Mouse (Mus musculus) adrenal gland, postnatal 36 days (tissue): ENCODE measurements around the gene Iqcf6. TPM values are rescaled to one million over a fixed set of nuclear protein-coding genes. Genes with fewer than 3 reads are reported as not detected.
A peak's percentile ranks its signal among the peaks of the same experiment; 100 is the strongest.
"Not testable (repeated sequence)": the region's sequence is repeated elsewhere in the genome, so short reads cannot be mapped to it uniquely, and the experiment has no call there.

Experiments used
- DNase-seq, 2 experiments: peaks; one replicate each; pipeline ENCODE4 v3.0.0; 2021; ENCODE audit warnings: mixed read lengths in 1 of 2
- long read RNA-seq, 2 experiments: library from polyadenylated mRNA; stranded (forward); transcript quantifications; one replicate each; pipeline ENCODE4 v2.0.0; 2021; ENCODE audit warnings: borderline sequencing depth in 2 of 2
- total RNA-seq, 2 experiments: library from RNA; stranded (reverse); gene quantifications; 2 replicates each; pipeline ENCODE4 v1.2.3; 2021

Gene Iqcf6
- total RNA-seq: not detected
- long read RNA-seq, experiment 1: 0 reads
- long read RNA-seq, experiment 2: 0 reads

DNA sequence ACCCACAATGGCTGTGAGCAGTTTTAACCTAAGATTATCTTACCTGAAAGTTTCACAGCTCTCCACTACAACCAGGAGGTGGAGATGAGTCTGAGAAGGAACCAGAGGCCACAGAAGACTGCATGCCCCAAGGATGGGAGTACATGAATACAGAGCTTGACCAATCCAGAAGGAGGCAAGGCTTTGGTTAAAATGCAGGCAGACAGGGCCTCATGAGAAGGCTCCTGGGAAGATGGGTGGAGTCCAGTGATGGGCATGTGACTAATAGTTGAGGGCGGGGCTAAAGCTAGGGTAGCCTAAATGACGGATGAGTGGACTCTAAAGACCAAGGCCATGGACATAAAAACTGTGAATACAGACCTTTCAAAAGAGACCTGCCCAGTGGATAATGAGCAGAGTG lies at the start of gene Iqcf6:
TSS of gene Iqcf6 (plus strand) at position 301 of the 400 bp plus-strand sequence.
- no peak for DNase-seq

DNA sequence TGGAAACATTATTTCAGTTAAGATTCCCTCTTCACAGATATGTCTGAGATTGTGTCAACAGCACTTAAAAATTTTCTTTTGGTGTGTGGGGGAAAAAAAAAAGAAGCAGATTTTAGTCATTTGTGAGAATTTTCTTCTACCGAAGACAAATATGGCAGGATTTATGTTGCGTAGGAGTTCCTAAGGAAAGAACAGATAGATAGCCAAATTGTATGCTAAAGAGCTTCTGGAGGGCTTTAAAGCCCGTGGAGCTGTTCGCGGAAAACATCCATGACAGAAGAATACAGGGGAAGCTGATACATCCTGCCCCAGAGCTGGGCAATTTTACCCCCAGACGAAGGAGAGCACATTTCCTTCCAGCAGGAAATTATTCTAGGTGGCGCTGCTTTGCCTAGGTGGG lies 46.4 kb upstream of the Iqcf6 start:
- no peak for DNase-seq

DNA sequence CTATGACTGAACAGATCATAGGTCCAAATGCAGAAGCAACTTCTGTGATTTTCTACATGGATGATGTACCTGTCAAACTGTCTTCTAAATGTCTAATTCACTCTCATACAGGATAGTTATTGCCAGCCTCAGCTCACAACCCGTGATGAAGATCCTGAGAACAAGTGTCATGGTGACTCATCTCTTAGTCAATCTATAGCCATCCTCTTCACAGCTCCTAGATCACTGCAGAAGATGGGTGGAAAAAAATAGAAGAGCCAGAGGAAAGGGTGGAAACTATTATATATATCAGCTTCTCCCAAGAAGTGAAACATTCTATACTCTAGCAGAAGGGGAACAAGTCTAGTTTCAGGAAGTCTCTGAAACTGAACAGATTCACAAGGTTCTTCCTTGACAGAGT lies 43.8 kb upstream of the Iqcf6 start:
- no peak for DNase-seq

DNA sequence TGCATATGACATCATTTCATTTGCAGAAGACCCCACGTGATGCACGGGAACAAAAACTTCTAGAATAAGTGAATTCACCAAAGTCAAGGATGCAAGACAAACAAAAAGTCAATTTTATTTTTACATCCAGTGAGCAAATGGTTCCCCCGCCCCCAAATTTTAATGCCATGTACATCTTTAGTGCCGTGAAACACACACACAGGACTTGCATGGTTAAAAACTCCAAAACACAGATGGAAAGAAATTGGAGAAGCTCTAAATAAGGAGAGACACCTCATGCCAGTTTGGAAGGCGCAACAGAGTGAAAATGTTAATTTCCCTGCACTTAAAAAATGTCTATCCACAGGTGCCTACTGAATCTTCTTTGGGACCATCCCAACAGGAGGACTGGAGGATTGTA lies 34.2 kb upstream of the Iqcf6 start:
- no peak for DNase-seq

DNA sequence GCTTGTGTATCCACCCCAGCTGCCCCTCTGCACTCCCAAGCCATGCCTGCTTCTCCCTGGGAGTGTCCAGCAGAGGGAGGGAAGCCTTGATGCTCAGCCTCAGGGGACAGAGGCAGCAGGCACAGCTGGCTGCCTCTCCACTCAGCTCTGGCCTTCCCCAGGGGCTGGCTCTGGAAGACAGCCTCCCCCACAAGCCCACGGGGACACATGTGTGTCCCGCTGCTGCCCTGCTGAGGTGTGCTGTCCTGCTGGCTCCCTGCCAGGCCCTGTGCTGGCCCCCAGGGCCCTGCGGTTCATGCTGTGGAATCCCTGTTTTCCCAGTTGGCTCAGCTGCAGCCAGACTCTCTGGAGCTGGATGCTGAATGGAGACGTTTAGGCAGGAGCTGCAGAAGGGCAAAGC lies 31.0 kb upstream of the Iqcf6 start:
- DNase-seq: not testable (repeated sequence)

DNA sequence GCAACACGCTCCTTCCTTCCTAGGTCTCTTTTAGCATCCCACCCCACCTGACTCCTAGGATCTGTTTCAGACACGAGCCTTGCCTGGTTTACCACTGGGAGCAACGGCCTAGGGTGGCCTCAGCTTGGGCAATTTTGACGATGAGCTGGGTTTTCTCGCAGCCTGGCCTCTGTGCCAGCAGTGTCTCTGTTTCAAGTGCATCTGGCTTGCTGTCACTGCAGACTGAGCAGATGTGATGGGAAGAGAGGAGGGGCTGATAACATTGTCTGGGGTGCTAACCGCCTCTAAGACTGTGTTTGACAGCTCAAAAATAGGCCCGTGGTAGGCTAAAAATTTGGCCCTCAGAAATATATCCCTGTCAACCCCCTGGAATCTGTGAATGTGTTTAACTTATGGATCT lies 30.5 kb upstream of the Iqcf6 start:
- no peak for DNase-seq

DNA sequence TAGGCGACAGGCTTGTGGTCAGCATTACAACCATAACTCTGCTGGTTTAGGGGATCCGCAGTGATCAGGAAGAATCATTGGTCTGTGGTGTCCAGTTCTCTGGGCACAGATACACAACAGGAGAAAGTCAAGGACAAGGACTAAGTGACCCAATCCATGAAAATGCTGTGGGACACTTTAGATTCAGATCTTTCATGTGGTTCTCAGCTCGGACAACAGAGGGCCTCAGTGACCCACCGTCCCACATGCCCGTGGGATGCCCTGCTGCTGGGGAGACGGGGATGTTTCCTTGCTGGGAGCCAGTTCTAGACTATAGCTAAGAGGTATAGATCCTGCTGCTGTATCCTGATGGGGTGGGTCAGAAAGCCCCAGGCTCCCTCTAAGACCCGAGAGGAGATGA lies 27.9 kb upstream of the Iqcf6 start:
- peak; percentile 20 to 39 for DNase-seq

DNA sequence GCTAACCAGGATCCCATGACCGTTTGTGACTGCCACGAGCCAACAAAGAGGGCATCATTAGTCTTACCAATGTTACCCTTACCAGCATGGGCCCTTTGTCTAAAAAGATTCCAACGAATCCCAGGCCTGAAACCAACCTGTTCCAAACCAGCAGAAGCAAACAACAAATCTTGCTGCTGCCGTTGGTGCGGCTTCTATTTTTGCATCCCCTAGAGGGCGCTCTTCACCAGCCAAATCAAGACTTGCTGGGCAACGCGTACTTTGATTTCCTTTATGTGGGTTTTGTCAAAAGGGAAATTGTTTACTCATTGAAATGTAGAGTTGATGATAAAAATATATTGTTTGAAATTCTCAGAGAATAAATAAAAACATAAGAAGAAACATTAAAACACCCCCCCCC lies 25.8 kb upstream of the Iqcf6 start:
- peak; percentile 50 to 70 for DNase-seq

DNA sequence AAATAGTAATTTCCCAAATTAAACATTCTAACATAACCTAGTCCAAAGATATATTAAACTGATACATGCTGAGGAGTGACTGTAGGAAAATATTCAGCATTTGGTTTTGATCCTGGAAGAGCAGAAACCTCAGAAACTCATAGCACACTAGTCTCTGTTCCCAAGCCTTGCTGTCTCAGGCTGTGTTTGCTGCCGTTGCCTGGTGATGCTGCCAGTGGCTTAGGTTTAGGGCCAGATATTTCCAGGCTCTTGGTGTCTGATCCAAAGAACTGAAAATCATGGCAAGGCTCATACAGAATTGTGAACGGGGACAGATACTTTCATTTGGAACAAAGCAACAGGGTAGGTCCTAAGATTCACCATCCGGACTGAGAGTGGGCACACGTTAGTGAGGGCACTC lies 15.7 kb upstream of the Iqcf6 start:
- DNase-seq: no peak

DNA sequence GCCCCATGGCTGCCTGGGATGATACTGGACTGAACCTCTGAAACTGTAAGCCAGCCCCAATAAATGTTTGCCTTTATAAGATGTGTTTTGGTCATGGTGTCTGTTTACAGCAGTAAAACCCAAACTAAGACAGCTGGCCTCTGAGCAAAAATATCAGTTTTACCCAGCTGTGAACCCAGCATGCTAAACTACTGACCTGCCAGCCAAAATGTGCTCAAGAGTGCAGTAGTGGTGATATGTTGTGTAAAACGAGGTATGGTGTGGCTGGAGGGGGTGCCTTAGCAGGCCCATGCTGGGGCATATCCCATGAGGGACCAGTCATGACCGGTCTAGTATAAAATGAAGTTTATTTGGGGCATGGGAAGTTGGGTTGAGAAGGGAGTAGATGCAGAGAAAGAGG lies 12.4 kb upstream of the Iqcf6 start:
- no peak for DNase-seq

DNA sequence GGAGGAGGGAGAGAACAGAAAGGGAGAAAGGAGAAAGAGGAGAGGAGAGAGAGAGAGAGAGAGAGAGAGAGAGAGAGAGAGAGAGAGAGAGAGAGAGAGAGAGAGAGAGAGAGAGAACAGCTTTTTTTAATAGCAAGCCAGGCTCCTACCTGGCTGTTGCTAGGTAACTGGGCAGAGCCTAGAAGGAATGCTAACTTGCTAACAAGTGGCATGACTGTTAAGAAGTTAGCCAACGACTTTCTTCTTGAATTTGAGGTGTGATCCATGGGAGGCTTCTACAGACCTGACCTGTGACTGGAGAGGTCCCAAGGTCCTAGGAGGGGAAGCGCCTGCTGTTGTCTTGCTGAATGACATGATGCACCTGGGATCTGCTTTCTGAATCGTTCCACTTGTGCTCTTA lies 11.8 kb upstream of the Iqcf6 start:
- no peak for DNase-seq

DNA sequence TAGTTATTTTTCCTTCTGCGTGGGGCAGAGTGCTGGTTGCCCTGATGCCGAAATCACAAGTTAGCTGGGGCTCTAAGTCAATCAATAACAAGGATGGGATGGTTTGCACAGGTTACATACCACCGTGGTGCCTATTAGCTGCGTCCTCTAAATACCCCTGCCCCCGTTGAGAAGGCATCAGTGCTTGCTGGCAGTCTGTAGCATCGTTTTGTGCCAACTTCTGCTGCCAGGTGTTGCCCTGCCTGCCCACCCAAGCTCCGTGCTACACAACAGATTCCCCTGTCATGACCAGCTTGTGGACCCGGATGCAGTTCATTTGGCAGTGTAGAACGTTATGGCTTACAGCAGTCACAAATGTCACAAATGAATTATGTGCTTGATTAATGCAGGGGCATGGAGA lies 10.1 kb upstream of the Iqcf6 start:
- no peak for DNase-seq

DNA sequence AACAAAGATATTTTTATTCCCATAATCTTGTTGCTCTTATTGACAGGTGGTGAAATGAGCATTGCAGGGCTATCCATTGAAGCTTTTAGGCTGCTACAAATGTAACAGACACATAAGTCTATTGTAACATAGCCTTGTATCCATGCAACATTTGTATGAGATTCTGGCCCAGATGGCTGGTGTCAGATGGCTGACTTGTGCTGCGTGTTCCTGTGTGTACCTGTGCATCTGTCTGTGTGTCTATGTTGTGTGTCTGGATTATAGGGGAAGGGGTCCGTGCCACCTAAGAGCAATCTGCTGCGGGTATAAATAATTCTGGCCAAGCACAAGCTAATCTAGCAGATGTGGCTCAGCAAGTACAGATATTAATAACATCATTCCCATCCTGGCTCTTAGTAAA lies 8.9 kb upstream of the Iqcf6 start:
- DNase-seq: no peak

DNA sequence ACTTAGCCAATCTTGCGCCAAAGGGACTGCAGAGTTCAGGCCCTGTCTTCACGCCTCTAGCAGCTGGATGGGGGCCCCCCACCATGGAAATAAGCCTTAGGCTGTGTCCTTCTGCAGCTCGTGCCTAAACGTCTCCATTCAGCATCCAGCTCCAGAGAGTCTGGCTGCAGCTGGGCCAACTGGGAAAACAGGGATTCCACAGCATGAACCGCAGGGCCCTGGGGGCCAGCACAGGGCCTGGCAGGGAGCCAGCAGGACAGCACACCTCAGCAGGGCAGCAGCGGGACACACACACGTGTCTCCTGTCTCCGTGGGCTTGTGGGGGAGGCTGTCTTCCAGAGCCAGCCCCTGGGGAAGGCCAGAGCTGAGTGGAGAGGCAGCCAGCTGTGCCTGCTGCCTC lies 1.4 kb downstream of the Iqcf6 start:
- DNase-seq: not testable (repeated sequence)

DNA sequence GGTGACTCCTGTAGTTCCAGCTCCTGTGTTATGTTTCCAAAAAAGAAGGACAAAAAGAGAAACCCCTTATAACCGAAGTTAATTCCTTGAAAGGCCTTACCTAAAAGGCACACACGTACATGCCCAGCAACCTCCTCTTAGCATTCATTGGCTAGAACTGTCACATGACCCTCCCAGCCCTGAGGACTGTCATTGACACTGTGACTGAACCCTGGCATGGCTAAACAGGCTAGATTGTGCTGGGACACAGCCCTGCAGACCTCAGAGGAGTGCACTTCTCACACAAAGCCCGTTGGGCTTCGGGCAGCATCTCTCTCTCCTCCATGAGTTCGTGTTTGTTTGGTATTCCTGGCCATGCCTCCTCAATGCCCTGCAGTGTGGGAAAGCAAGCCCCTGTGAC lies 5.8 kb downstream of the Iqcf6 start:
- no peak for DNase-seq

DNA sequence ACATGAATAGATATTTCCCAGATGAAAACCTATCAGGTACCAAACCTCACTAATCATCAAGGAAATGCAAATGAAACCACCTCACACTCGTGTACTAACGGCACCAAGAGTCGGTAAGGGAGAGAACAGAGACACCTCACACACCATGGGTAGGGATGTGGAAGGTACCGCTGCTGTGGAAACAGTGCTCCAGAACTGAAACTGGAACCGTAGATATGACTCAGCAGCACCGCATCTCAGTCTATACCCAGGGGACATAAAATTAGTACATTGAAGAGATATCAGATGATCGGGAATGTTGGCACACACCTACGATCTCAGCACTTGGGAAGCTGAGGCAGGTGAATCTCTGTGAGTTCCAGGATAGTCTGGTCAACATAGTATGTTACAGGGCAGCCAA lies 11.8 kb downstream of the Iqcf6 start:
- DNase-seq: no peak

DNA sequence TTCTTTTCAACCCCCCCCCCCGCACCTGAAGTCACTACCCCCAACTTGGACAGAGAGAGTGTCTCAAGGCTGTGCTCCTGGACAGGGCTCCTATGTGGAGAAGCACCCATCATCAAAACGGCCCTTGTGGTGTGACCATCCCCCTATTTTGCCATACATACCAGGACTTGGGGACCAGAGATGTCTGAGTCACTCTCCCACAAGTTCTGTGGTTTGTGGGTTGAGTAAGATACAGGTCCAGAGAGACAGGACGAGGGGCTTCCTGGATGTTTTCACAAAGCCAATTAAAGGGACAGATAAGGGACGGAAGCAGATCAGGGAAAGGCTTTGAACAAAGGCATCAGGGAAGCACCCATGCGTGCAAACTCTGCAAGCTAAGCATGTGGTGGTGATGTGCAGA lies 15.0 kb downstream of the Iqcf6 start:
- no peak for DNase-seq

DNA sequence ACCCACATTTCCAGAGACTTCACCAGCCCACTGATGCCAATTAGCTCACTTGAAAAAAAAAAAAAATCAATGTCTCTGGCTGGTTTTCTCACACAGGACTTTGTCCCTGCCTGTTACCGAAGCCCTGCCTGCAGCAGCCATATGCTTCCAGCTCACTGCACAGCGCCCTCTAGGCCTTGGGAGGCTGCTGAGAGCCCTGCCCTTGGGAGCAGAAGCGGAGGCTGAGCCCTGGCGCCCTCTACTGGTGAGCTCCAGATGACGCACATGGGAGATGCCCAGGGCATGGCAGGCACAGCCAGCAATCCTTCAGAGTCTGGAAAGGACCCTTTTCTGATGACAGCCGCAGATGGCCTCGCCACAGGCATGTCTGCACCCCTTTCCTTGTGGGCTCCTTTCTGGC lies 16.7 kb downstream of the Iqcf6 start:
- DNase-seq: peak; percentile 88 to 91

DNA sequence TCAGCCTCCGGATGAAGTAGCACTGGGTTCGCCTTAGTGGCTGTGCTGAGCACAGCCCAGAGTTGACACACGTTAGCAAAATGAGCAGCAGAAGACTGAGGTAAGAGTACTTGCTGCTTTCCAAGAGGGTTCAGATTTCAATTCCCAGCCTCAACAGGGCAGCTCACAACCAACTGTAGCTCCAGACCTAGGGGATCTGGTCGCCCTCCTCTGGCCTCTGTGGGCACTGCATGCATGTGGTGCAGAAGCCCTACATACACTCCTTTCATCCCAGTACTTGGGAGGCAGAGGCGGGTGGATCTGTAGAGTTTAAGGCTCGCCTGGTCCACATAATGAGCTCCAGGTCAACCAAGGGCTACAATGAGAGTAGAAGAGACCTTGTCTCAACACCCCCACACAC lies 17.4 kb downstream of the Iqcf6 start:
- no peak for DNase-seq

DNA sequence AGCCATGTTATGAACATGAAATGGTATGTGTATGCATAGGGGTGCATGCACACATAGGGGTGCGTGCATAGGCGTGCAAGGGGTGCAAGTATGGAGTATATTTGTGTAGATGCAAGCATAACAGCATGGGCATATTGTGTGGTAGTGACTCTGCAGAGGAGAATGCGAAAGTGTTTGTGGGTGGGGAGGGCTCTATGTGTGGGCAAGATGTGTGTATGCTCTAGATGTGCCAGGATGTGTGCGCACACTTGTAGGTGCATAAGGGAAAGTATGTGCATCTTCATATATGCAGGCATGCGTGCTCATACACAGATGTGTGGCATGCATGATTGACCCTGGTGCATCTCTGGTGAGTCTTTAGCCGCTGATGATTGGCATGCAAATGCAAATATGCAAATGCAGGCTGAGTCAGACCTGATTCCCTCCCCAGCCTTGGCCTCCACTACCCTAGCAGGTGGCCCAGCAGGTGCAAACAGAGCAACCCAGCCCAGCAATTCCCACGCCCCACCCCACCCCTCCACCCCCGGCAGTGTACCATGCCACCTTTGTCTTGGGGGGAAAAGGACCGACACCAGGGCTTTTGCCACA lies 19.4 kb downstream of the Iqcf6 start:
- DNase-seq: no peak

DNA sequence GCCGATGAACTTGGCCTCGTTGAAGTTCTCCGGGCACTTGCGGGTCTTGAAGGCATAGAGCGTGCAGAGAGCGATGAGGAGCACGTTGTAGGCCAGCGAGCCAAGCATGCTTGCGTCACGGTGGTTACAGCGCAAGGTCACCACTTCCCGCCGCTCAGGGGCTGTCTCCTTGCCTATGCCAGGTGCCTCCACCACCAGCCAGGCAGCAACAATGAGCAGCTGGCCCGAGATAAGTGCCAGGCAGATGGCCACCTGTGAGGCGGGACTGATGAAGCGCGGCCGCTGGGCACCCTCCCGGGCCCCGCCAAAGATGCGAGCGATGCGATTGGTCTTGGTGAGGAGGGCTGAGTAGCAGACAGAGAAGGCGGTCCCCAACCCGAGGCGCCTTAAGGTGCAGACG lies 20.8 kb downstream of the Iqcf6 start:
- DNase-seq: no peak

DNA sequence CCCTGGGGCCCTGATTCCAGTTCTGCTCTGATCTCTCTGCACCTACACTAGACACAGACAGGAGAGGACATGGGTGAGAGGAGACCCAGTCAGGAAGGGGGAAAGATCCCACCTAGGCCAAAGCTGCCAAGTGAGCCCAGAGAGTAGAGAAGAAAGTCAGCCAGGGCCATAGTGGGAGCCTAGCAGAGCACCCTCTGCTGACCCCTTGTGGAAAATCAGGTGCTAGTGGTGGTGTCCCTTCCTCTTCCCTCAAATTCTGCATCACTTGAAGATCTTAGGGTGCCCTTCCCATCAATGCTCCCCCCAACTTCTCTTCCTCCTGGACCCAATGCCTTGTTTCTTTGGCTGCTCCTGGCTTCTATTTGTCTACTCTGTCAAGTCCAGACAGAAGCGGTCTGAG lies 26.3 kb downstream of the Iqcf6 start:
- no peak for DNase-seq

DNA sequence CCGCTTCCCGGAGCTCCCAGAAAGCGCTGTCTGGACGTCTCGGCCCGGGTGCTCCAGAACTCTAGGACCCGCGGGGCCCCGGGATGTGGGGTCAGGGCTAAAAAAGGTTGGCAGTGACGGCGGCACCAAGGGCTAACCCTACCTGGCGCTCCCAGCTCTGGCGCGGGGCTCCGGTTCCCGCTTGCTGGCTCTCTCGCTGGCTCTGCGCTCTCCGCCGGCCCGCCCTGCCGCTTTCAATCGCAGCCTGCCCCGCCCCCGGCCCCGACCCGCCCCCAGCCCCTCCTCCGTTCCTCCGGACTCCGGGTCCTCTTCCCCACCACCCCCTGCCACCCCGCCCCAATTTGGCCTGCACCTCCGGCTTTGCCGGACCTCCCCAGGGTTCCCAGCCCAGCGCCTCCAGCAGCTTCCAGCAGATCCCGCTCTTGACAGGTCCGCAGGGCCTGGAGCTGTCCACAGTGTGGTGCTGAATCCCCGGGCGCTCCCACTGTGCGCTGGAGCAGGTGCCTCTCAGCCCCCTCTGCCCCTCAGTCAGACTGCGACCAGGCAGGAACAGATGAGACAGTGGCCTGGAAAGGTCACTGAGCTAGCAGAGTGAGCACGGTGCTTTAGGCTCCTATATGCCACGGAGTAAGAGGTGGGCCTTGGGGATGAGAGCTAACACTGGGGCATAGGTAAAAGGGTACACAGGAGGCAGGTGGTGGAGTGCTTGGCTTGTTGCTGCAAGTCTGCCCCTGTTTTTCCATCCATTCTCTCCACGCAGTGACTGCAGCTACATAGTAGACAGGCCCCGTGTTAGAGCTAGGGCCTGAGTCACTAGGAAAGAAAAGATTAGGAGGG lies 29.7 kb downstream of the Iqcf6 start, which contains the start of gene Grm2:
TSS of gene Grm2 (minus strand) at position 199 of the 837 bp plus-strand sequence.
- DNase-seq: peak; percentile 77 to 85

DNA sequence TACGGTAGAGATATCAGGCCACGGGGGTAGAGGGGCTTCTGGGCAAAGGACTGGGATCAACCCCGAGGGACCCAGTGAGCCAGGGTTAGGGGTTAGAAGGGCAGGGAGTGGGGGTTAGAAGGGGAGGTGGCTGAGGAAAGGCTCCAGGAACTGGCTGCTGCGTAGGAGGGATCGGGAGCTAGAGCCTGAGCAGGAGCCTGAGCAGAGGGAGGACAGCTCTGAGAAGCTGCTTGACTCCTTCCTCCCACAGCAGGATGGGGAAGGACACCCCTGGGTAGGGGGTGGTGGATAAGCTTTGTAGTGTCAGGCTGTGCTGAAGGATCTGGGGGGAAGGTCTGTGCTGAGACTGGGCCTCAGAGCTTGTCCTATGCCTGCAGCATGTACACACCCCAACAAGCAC lies 30.4 kb downstream of the Iqcf6 start:
- DNase-seq: no peak
